Mouse (Mus musculus) ES-Bruce4 (cell line): ENCODE measurements at regions not wholly inside any gene's neighbourhood (a gene's known extent, or its start where the extent isn't known, plus 50 kb on each side); places are given as distances from the start of the nearest gene placed in this dataset.

Source experiments
- H3K27ac ChIP-seq: 2 replicates; pipeline ENCODE4 v1.5.1; 2012; ENCODE audit warnings: low read length, inconsistent platforms; ENCODE audit not compliant: insufficient read depth
- H3K27me3 ChIP-seq: 2 replicates; pipeline ENCODE4 v1.6.1; 2012; ENCODE audit warnings: mild to moderate bottlenecking, low read length, inconsistent platforms; ENCODE audit not compliant: control insufficient read depth, poor library complexity, insufficient read depth, severe bottlenecking
- H3K36me3 ChIP-seq: 2 replicates; pipeline ENCODE4 v1.6.1; 2012; ENCODE audit warnings: inconsistent platforms, mild to moderate bottlenecking, low read length, moderate library complexity; ENCODE audit not compliant: control insufficient read depth, poor library complexity, insufficient read depth, severe bottlenecking
- H3K4me1 ChIP-seq: one replicate; pipeline ENCODE4 v1.8.1; 2011; ENCODE audit warnings: low read length; ENCODE audit not compliant: control insufficient read depth, insufficient read depth
- H3K4me3 ChIP-seq: 2 replicates; pipeline ENCODE4 v1.5.1; 2011; ENCODE audit warnings: low read depth, mild to moderate bottlenecking, low read length
- H3K9ac ChIP-seq: 2 replicates; pipeline ENCODE4 v1.6.1; 2012; ENCODE audit warnings: low read depth, mild to moderate bottlenecking, inconsistent platforms; ENCODE audit not compliant: poor library complexity, severe bottlenecking
- H3K9me3 ChIP-seq: replicated peaks from 2 replicates; pipeline ENCODE4 v1.6.1; 2012; ENCODE audit warnings: mild to moderate bottlenecking, low read length, inconsistent platforms; ENCODE audit not compliant: control insufficient read depth, poor library complexity, insufficient read depth, severe bottlenecking
- CTCF ChIP-seq: IDR thresholded peaks from one replicate; pipeline ENCODE4 v1.8.1; 2011; ENCODE audit warnings: low read depth, low read length
- EP300 ChIP-seq: IDR thresholded peaks from 2 replicates; pipeline ENCODE4 v1.6.1; 2011; ENCODE audit warnings: low read depth, low read length; ENCODE audit not compliant: insufficient read depth
- POLR2A ChIP-seq: IDR thresholded peaks from one replicate; pipeline ENCODE4 v1.8.1; 2011; ENCODE audit warnings: low read length; ENCODE audit not compliant: insufficient read depth

DNA sequence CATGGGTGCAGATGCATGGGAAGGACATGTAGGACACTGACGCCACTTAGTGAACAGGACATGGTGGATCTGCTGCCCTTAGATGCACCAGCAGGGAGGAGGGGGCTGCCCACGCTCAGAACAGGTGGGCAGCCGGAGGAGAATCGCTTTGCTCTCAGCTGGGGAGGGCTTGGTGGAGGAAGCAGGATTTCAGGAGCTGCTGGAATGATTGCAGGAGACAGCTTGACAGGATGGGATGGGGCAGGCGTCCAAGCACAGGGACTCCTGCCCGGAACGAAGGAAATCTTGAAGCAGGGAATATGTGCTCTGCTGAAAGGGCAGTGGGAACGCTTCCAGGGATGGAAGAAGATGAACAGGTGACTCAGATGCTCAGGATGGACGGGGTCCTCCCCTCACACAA is 773.9 kb upstream of the Car8 start:
- Histone ChIP-seq H3K27me3 (no peaks in the 10 kb centered on the region), H3K4me1 (peaks cover 3% of the 10 kb centered on the region), H3K27ac (no peak overlapping the region), H3K9me3 (no peaks in the 10 kb centered on the region), H3K4me3 (no peak overlapping the region), H3K36me3 (no peaks in the 10 kb centered on the region), H3K9ac (no peak overlapping the region)
- no peak for TF ChIP-seq EP300

DNA sequence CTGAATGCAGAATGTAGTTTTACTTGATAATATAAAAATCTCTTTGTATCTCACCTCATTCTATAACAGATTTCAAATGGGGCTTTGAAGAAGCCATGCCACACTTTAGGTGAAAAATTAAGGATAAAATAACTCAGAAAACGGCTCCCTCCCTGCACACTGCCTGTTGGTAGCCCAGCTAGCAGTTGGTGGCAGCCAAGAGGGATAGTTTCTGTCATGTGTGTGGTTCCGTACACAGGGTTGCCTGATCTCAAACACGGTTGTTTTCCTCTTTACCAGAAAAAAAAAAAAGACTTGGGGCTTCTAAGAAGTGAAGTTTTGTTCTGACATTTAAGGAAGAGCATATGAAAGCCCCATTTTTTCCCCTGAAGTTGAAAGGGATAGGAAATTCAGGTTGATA is 773.1 kb upstream of the Car8 start:
- no peaks in the 10 kb centered on the region for H3K9me3 ChIP-seq
- H3K36me3 ChIP-seq: no peaks in the 10 kb centered on the region
- H3K9ac ChIP-seq: no peak overlapping the region
- H3K27me3 ChIP-seq: no peaks in the 10 kb centered on the region
- H3K4me3 ChIP-seq: no peak overlapping the region
- no peak for TF ChIP-seq EP300
- TF ChIP-seq CTCF: no peak
- no peak for TF ChIP-seq POLR2A
- H3K4me1 ChIP-seq: peaks cover 3% of the 10 kb centered on the region
- H3K27ac ChIP-seq: no peak overlapping the region

DNA sequence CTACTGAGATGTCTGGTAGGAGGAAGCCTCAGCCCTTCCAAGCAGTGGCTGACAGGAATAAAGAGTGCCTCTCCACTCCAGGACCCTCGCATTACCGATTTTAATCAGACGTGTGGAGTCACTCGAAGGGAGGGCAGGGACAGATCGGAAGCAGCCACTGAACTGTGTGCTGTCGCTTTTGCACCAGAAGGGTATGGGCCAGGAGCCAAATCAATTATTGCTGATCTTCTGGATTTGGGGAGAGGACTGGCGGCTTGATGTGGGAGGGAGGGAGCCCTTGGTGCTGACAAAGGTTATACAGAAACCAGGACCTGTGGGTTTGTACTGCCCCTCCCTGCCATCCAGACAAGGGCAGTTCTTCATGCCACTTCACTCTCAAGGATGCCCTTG is 772.3 kb upstream of the Car8 start:
- no peak overlapping the region for H3K27ac ChIP-seq
- no peaks in the 10 kb centered on the region for H3K9me3 ChIP-seq
- TF ChIP-seq POLR2A (no peak), CTCF (no peak), EP300 (no peak)
- H3K4me1 ChIP-seq: peaks cover 3% of the 10 kb centered on the region
- H3K36me3 ChIP-seq: no peaks in the 10 kb centered on the region
- no peak overlapping the region for H3K4me3 ChIP-seq
- no peak overlapping the region for H3K9ac ChIP-seq
- no peaks in the 10 kb centered on the region for H3K27me3 ChIP-seq

DNA sequence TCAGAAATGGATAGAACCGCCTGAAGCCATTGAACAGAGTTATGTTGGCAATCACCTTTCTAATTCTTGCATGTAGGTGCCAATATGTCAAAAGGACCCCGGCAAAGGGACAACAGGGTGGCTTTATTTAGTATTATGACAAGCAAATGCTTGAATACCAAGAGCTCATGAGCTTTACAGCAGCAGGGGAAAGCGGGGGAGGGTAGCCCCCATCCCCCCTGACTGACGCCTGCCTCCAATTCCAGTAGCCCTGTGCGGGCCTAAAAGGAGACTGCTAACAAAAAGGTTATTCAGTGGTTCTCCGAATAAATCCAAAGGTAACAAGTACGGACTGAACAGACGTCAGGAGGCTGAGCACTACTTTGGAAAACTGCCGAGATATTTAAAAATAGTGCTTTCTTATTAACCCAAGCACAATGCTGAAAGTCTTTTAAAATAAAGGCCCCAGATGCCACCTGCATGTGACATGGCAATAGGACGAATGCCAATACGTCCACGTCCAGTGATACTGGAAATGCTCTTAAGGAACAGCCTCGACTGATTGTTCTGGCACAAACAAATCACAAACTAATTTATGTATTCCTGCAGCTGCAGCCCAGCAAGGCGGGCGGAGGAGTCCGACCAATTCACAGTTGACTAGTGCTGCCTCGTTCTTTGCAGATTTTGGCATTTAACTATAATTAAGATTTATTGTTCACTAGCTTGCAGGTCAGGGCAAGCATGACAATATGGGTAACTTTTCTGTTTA is 771.7 kb upstream of the Car8 start:
- Histone ChIP-seq H3K27me3 (no peaks in the 10 kb centered on the region), H3K36me3 (no peaks in the 10 kb centered on the region), H3K27ac (no peak overlapping the region), H3K4me3 (no peak overlapping the region), H3K9ac (no peak overlapping the region), H3K9me3 (no peaks in the 10 kb centered on the region), H3K4me1 (no peaks in the 10 kb centered on the region)
- no peak for TF ChIP-seq CTCF
- no peak for TF ChIP-seq POLR2A
- TF ChIP-seq EP300: no peak

GRCm38 (mm10) chr4:9009656-9010055 is 770.8 kb upstream of the Car8 start:
- no peak overlapping the region for H3K4me3 ChIP-seq
- no peak for TF ChIP-seq CTCF
- no peak for TF ChIP-seq EP300
- no peak for TF ChIP-seq POLR2A
- no peaks in the 10 kb centered on the region for H3K27me3 ChIP-seq
- no peaks in the 10 kb centered on the region for H3K36me3 ChIP-seq
- no peaks in the 10 kb centered on the region for H3K9me3 ChIP-seq
- H3K27ac ChIP-seq: no peak overlapping the region
- no peak overlapping the region for H3K9ac ChIP-seq
- no peaks in the 10 kb centered on the region for H3K4me1 ChIP-seq

DNA sequence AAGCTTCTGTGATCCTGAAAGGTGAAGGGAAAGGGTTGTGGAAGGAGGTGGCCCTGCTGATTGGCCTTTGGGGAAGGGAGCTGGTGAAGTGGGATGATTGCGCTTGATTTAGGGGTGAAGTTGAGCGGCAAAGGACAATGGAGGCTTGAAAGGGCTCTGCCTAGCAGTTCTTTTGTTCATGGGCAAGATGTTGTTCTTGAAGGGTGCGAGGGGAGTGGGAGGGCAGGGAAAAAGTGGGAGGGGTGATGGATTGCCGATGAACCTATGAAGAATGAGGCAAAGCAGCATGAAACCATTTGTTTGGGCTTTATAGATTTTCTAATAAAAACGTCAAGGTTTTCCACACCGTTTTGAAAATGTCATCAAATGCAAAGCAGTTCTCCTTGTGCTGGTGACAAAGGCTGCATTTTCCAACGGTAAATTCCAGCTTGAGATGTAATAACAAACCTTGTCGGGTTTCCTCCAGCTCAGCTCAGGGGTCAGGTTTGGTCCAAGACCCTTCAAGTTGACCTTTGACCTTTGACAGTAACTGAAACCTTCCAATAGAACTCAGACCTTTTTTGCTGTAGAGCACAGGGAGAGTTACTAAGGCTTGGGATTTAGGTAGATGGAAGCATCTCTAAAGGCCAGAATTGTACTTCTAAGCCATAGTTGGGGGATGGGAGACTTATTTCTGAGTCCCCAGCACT is 767.2 kb upstream of the Car8 start:
- Histone ChIP-seq H3K9me3 (no peaks in the 10 kb centered on the region), H3K4me1 (no peaks in the 10 kb centered on the region), H3K4me3 (no peak overlapping the region), H3K36me3 (no peaks in the 10 kb centered on the region), H3K27ac (no peak overlapping the region), H3K27me3 (no peaks in the 10 kb centered on the region), H3K9ac (no peak overlapping the region)
- no peak for TF ChIP-seq EP300
